Mouse (Mus musculus) spleen, postnatal 10 days (tissue): Measurements from ENCODE around the gene E2f4.

Experiments used
- DNase-seq, 2 experiments: peaks; one replicate each; pipeline ENCODE4 v3.0.0; 2021 to 2022; ENCODE audit warnings: low spot score in 2 of 2

The E2f4 gene

GRCm38 (mm10) chr8:105292471-105292870 is 5.0 kb upstream of the E2f4 start:
- DNase-seq, result no peak

GRCm38 (mm10) chr8:105293405-105293804 is 4.1 kb upstream of the E2f4 start:
- no peak for DNase-seq

GRCm38 (mm10) chr8:105294776-105295175 is 2.7 kb upstream of the E2f4 start:
- no peak for DNase-seq

DNA sequence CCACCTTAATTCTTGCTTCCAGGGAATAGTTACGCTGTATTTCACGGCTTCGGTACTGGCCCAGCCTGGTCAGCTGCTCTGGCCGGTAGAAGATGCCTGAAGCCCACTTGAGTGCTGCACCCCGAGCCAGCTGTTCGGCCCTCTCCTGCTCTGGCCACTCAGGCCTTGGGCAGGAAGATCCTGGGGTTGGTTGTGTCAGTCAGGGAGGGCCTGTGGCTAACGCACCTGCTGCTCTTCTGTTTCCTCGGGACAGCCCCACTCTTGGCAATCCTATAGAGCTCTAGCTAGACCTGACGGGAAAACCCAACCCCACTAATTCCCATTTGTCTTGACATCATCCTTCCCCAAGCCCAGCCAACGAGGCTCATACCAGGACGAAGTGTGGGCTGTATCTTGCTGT is 2.2 kb upstream of the E2f4 start:
- no peak for DNase-seq

DNA sequence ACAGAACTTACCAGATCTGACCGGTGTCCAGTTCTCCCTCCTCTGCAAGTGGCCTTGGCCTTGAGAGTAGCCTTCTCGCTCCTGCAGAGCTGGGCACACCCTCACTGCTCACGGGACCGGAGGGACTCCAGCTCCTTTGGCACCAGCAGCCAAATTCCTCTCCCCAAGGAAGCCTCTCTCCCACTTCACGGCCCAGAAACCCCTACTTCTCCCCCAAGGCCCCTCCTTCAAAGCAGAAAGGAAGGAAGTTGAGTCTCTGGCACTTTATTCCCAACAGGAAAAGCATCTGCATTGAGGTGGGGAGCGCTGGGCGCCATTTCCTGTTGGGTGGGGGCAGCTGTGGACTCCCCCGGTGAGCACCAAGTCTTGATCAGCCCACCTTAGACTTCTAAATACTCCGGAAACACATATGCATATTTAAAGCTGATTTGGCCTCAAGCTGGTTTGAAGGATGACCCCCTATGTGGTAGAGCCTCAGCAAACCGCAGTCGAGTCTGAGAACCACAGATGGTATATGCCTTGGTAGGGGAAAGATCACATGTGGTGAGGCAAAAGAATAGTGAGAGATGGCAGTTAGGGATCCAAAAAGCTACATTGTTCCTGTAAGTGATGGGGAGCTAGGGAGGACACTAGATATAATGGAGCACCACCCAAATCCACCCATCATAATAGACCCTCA is 1.4 kb upstream of the E2f4 start, which contains the start of gene Exoc3l:
TSS of gene Exoc3l (minus strand) at position 207 of the 679 bp plus-strand sequence.
- no peak for DNase-seq

DNA sequence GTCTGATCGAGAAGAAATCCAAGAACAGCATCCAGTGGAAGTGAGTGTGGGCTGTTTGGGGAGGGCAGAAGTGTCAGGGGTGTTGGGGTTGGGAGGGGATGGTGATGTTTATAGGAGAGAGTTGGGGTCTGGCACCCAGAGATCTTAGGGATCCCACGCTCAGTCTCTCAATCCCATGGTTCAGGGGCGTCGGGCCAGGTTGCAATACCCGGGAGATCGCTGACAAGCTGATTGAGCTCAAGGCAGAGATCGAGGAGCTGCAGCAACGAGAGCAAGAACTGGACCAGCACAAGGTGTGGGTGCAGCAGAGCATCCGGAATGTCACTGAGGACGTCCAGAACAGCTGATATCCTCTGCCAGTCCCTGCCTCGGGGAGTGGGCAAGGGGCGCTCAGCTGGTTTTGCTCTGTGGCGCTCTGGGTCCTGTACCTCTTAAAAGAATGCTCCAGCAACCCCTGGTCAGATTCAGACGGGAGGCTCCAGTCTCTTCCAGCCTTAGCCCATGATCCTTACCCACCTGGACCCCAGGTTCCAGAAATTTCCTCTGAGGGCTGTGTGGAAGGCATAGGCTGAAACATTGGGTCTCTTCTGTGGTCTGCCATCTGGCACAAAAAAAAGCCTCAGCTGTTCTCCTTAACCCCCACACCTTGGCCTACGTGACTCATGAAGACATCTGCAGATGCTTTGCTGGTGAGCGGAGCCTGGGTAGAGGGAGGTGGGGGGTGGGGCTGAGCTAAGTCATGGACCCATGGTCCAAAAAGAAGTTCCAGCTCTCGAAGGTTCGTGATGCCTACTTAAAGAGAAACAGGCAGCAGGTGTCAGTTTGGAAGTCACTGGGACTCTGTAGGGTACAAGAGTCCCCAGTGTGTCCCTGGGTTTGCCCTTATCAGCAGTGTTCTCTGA is 1.1 kb downstream of the E2f4 start:
- DNase-seq, result peak; percentile 59 to 63

GRCm38 (mm10) chr8:105299962-105300361 is 2.5 kb downstream of the E2f4 start:
- peak; percentile 77 to 87 for DNase-seq

GRCm38 (mm10) chr8:105303396-105303795 is 5.9 kb downstream of the E2f4 start:
- DNase-seq, result no peak

DNA sequence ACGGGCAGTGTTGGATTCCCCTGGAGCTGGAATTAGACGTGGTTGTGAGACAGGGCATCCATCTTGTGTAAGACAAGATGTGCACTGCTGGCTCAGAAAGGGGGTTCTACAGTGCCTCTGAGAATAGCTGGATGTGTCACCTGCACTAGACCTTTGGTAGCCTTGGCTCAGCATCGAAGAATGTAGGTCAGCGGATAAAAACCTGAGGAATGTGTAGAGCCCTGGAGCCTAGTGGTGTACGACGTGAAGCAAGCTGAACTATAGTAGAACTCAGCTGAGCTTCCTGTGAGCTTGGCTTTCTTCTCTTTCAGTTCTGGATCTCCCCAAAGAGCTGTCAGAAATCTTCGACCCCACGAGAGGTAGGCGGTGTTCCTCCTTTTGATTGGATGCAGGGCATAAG is 6.4 kb downstream of the E2f4 start:
- DNase-seq, result no peak

GRCm38 (mm10) chr8:105304325-105305210 is 7.1 kb downstream of the E2f4 start:
- DNase-seq, result peak in 1 of 2 experiments; percentile 40

GRCm38 (mm10) chr8:105305211-105306145 is 8.0 kb downstream of the E2f4 start, which contains the start of gene Elmo3:
Gene Elmo3, plus strand, starts transcription at chr8:105305601.
- DNase-seq, result peak; percentile 64 to 66

GRCm38 (mm10) chr8:105306146-105306691 is 8.8 kb downstream of the E2f4 start:
- DNase-seq, result no peak

DNA sequence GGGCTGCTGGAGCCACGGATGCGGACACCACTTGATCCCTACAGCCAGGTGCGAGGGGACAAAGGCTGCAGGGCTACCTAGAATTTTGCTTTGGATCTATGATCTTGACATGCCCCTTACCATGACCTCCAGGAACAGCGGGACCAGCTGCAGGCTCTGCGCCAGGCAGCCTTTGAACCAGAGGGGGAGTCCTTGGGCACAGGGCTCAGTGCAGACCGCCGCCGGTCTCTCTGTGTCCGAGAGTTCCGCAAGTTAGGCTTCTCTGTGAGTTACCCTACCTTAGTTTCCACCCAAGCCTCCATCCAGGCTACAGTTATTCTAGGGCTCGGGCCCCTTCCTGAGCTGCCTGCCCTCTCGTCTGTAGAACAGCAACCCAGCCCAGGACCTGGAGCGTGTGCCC is 10.2 kb downstream of the E2f4 start:
- DNase-seq, result no peak

GRCm38 (mm10) chr8:105308428-105308827 is 11.0 kb downstream of the E2f4 start:
- DNase-seq, result no peak

- no peak for DNase-seq
Measured at GRCm38 (mm10) chr8:105309142-105309847, 11.8 kb downstream of the E2f4 start.

DNA sequence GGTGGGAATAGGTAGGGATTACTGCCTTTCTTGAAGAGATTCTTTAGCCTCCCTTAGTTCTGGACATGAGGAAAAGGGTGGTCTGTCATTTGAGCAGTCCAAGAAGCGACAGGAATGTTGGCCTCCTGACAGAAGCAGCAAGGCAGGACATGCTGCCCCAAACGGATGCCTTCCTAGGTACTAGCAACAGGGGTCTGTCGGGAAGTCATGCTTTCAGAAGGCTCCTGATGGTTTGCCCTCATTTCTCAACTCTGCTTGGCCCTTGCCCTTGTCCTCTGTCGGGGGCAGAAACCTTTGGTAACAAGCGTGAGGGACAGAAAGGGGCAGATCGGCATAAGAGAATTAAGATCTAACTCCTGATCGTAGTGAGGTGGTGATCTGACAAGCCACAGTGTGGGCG is 12.7 kb downstream of the E2f4 start:
- DNase-seq, result no peak

GRCm38 (mm10) chr8:105311718-105312117 is 14.3 kb downstream of the E2f4 start:
- DNase-seq, result no peak

- DNase-seq, result no peak
Measured at GRCm38 (mm10) chr8:105312891-105313481, 15.5 kb downstream of the E2f4 start.
